In the genomic region with DNA sequence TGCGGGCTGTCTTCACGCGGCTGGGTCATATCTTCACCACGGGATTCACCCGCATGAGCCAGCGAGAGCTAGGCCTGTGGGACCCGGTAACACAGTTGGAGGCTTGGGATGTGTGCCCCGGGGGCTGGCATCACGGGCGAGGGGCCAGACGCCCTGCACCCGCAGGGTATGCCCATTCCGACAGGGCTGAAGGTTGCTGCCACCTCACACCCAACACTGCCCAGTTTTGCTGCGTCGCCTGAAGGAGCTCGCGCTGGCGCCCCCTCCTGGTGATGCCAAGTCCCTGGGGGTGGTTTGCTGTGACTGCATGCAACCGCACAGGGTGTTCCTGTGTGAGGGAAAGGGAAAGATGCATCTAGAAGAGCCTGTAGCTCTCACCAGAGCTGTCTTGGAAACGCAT, we compare ENCODE assay signal across 8 mouse cellular contexts. TPM values are rescaled to one million over a fixed set of nuclear protein-coding genes. Genes with fewer than 3 reads are reported as not detected.
DNase-seq lines count a peak whose midpoint lies in the region; ATAC-seq lines count a peak whose summit lies in the region.

No protein-coding gene starts in this region.

- H3K9me3 ChIP-seq in hindbrain, embryonic 15.5 days: no peaks in the 10 kb centered on the region

- H3K27ac ChIP-seq in hindbrain, embryonic 15.5 days (replicated peaks): no peak overlapping the region

- 13% methylated on average over 20 of the region's 20 CpGs for WGBS in hindbrain, embryonic 15.5 days

- peak overlapping the region; percentile 33; the same call in 1 of the 2 replicates for H3K4me2 ChIP-seq in hindbrain, embryonic 15.5 days

- H3K36me3 ChIP-seq in hindbrain, embryonic 15.5 days: peaks cover 26% of the 10 kb centered on the region

- intact Hi-C loops in left cerebral cortex, postnatal 25 days (cut with DNase I): loop anchor here (5.0 kb wide), 3 partner anchors 35 to 365 kb away; no protein-coding TSS in a partner anchor

- peak; percentile 66 for ATAC-seq in frontal cortex, adult (ENCODE audit: low TSS enrichment)
- no peak for ATAC-seq in hindbrain, embryonic 15.5 days (ENCODE audit: low FRiP score, low read depth)
- ATAC-seq in megakaryocyte-erythroid progenitor cell, adult 5-6 weeks (replicated peaks; ENCODE audit: low FRiP score, low TSS enrichment, poor library complexity, severe bottlenecking): peak; percentile 70

- H3K9ac ChIP-seq in hindbrain, embryonic 15.5 days: no peak overlapping the region

- no peak overlapping the region for H3K4me3 ChIP-seq in hindbrain, embryonic 15.5 days

- peaks cover 11% of the 10 kb centered on the region for H3K4me1 ChIP-seq in hindbrain, embryonic 15.5 days (replicated peaks)

- H3K27me3 ChIP-seq in hindbrain, embryonic 15.5 days: peaks cover 32% of the 10 kb centered on the region

- peak; percentile 82 for DNase-seq in T-cell, adult 2 months (ENCODE audit: low spot score)
- peak; percentile 81 for DNase-seq in cerebellum, adult 8-10 months
- peak; percentile 73 to 81 for DNase-seq in left cerebral cortex, postnatal 25 days (ENCODE audit: low spot score in 2 of 2)
- DNase-seq in right cerebral cortex, postnatal 36 days (ENCODE audit: low spot score in 2 of 2): peak; percentile 65 to 66
- DNase-seq in yolk sac, embryonic 10.5 days (ENCODE audit: low spot score): no peak

RNA-seq across cellular contexts. Expression of gene Coro6, which starts 5.6 kb away (rescaled TPM):
- polyA plus RNA-seq in hindbrain, embryonic 15.5 days (2015; fragmentation: Nextera tagmentation; extraction: Ambion mirVana): 0.99 and 1.0 TPM in 2 replicates
- total RNA-seq in left cerebral cortex, postnatal 25 days (2021): 10 to 100 TPM; 31.8 to 36.1 TPM
- total RNA-seq in megakaryocyte-erythroid progenitor cell, adult 5-6 weeks (2014; fragmentation: Nextera tagmentation): not detected in 2 replicates
- total RNA-seq in megakaryocyte-erythroid progenitor cell, adult 5-6 weeks (2017): not detected in 2 replicates

RNA-seq across cellular contexts. Expression of gene Ankrd13b, which starts 21.7 kb away (rescaled TPM):
- polyA plus RNA-seq in hindbrain, embryonic 15.5 days (2015; fragmentation: Nextera tagmentation; extraction: Ambion mirVana): 36.6 and 50.7 TPM in 2 replicates
- 100 to 1,000 TPM; 100 to 101 TPM for total RNA-seq in left cerebral cortex, postnatal 25 days (2021)
- total RNA-seq in megakaryocyte-erythroid progenitor cell, adult 5-6 weeks (2014; fragmentation: Nextera tagmentation): 25.8 and 26.4 TPM in 2 replicates
- total RNA-seq in megakaryocyte-erythroid progenitor cell, adult 5-6 weeks (2017): 8.3 and 11.7 TPM in 2 replicates

RNA-seq across cellular contexts. Expression of gene Git1, which starts 25.6 kb away (rescaled TPM):
- polyA plus RNA-seq in hindbrain, embryonic 15.5 days (2015; fragmentation: Nextera tagmentation; extraction: Ambion mirVana): 16.4 and 18.1 TPM in 2 replicates
- total RNA-seq in left cerebral cortex, postnatal 25 days (2021): 100 to 1,000 TPM; 247 to 261 TPM
- total RNA-seq in megakaryocyte-erythroid progenitor cell, adult 5-6 weeks (2014; fragmentation: Nextera tagmentation): 28.7 and 37.5 TPM in 2 replicates
- 10.9 and 13.6 TPM in 2 replicates for total RNA-seq in megakaryocyte-erythroid progenitor cell, adult 5-6 weeks (2017)

RNA-seq across cellular contexts. Expression of gene Abhd15, which starts 47.1 kb away (rescaled TPM):
- polyA plus RNA-seq in hindbrain, embryonic 15.5 days (2015; fragmentation: Nextera tagmentation; extraction: Ambion mirVana): 2.7 TPM in 2 replicates
- total RNA-seq in left cerebral cortex, postnatal 25 days (2021): 1 to 10 TPM; 1.6 to 1.7 TPM
- 2.1 and 2.2 TPM in 2 replicates for total RNA-seq in megakaryocyte-erythroid progenitor cell, adult 5-6 weeks (2014; fragmentation: Nextera tagmentation)
- 0.70 and 4.1 TPM in 2 replicates for total RNA-seq in megakaryocyte-erythroid progenitor cell, adult 5-6 weeks (2017)

RNA-seq across cellular contexts. Expression of gene Trp53i13, which starts 48.0 kb away (rescaled TPM):
- polyA plus RNA-seq in hindbrain, embryonic 15.5 days (2015; fragmentation: Nextera tagmentation; extraction: Ambion mirVana): 16.8 and 19.6 TPM in 2 replicates
- 1 to 10 TPM; 3.3 to 4.4 TPM for total RNA-seq in left cerebral cortex, postnatal 25 days (2021)
- total RNA-seq in megakaryocyte-erythroid progenitor cell, adult 5-6 weeks (2014; fragmentation: Nextera tagmentation): 3.8 and 11.1 TPM in 2 replicates
- total RNA-seq in megakaryocyte-erythroid progenitor cell, adult 5-6 weeks (2017): 0.66 and 0.76 TPM in 2 replicates

Comparison
In these comparisons a context has a peak if more than half of its experiments do, and no peak if none do; other contexts are left out.
1. RNA of gene Coro6, which starts 5.6 kb away (total RNA-seq): 31.8 to 36.1 TPM in left cerebral cortex, postnatal 25 days; not detected in megakaryocyte-erythroid progenitor cell, adult 5-6 weeks; every median in the first group is over 10 times any median in the second.
2. RNA of gene Git1, which starts 25.6 kb away (total RNA-seq): 247 to 261 TPM in left cerebral cortex, postnatal 25 days; 10.9 to 37.5 TPM in megakaryocyte-erythroid progenitor cell, adult 5-6 weeks; every median in the first group is over 4 times any median in the second.